Mouse (Mus musculus): Measurements from ENCODE around the gene Pak6. TPM values are rescaled to one million over a fixed set of nuclear protein-coding genes. Genes with fewer than 3 reads are reported as not detected.

Pak6 gene
- polyA plus RNA-seq, 1 experiment from 2014 or later: 1.5 TPM

DNA sequence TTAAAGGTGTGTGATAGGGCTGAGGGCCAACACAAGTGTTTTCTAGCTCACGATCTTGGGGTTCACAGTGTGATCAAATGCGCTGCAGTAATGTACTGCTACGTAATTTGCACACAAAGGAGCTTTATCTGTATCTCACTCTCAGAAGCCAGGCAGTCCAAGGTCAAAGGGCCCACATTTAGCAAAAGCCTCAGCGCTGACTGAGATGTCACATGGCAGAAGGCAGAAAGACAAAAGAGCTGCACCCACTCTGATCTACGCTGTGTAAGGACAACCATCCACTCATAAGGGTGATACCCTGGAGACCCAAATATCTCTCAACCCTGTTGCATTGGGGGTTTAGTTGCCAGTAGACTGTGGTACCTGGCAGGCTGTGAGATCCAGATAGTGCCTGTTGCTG, 4.1 kb downstream of the Pak6 start:
- H3K4me1 ChIP-seq: peaks cover 15% of the 10 kb centered on the region
- H3K4me3 ChIP-seq: no peak overlapping the region
- H3K27me3 ChIP-seq: peaks cover 40% of the 10 kb centered on the region
- no peaks in the 10 kb centered on the region for H3K36me3 ChIP-seq
- no peak overlapping the region for H3K27ac ChIP-seq
- ATAC-seq (ENCODE audit: insufficient number of reproducible peaks, insufficient read depth, low FRiP score, low TSS enrichment): no peak
- H3K9ac ChIP-seq: no peak overlapping the region
- WGBS: 67% methylated on average over 5 of the region's 5 CpGs
- no peaks in the 10 kb centered on the region for H3K9me3 ChIP-seq
- H3K4me2 ChIP-seq (replicated peaks): no peak overlapping the region

DNA sequence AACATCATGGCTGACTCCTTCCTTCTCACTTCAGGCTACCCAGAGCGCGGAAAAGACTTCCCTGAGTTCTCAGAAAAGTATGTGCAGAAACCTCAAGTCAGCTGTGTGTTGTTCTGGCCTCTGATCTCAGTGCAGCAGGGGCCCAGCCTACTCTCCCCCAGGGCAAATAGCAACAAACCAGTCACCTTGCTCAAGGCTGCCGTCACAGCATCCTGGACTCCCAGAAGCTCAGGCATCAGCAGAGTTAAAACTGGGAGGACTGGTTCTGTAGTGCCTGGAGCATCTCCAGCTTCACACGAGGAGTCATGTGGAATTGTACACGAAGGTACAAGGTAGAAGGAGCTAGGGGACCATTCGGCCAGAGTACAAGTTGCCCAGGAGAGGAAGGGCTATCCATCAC, 6.1 kb downstream of the Pak6 start:
- Histone ChIP-seq H3K9me3 (no peaks in the 10 kb centered on the region), H3K4me3 (no peak overlapping the region), H3K4me1 (no peaks in the 10 kb centered on the region), H3K27me3 (peaks cover 44% of the 10 kb centered on the region), H3K36me3 (no peaks in the 10 kb centered on the region), H3K9ac (no peak overlapping the region), H3K27ac (no peak overlapping the region), H3K4me2 (replicated peaks) (no peak overlapping the region)
- 40% methylated on average over 6 of the region's 6 CpGs for WGBS
- no peak for ATAC-seq (ENCODE audit: insufficient number of reproducible peaks, insufficient read depth, low FRiP score, low TSS enrichment)

DNA sequence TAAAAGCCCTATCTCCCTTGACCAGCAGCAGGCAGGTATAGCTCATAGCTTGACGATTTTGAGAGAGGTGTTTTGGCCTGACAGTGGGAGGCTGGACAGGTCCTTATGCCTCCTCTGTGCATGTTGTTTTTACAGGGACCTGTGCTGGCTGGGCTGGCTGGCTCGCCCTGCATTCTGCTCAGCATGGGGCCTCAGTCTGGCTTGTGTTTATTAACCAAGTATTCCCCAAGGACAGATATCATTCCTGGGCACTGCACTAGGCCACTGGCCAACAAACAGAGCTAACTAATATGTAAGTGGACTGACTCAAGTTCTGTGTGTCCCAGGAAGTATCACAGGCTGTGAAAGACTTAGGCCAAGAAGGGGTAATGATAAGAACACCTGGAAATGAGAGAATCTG, 6.7 kb downstream of the Pak6 start:
- no peak overlapping the region for H3K4me2 ChIP-seq (replicated peaks)
- H3K9ac ChIP-seq: no peak overlapping the region
- peaks cover 47% of the 10 kb centered on the region for H3K27me3 ChIP-seq
- H3K4me3 ChIP-seq: no peak overlapping the region
- ATAC-seq (ENCODE audit: insufficient number of reproducible peaks, insufficient read depth, low FRiP score, low TSS enrichment): no peak
- no peak overlapping the region for H3K27ac ChIP-seq
- 36% methylated on average over 2 of the region's 2 CpGs for WGBS
- H3K9me3 ChIP-seq: no peaks in the 10 kb centered on the region
- H3K4me1 ChIP-seq: no peaks in the 10 kb centered on the region
- H3K36me3 ChIP-seq: no peaks in the 10 kb centered on the region

DNA sequence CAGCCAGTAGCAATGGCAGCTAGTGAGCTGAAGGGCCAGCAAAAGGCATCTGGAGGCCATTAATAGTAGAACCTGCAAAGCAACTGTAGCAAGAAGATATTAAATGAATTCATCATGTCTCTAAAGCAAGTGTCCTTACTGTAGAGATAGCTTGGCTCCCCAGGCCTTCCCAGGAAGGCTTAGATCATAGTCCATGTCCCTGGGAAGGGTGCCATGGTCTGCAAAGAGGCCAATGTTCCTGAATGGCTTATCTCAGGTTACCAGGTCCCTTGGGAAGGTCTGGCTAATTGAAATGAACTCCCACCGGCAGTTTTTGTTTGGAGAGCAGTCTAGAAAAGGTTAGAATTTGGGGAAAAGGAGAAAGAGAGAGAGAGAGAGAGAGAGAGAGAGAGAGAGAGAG, 8.6 kb downstream of the Pak6 start:
- H3K4me2 ChIP-seq (replicated peaks): no peak overlapping the region
- H3K27ac ChIP-seq: no peak overlapping the region
- no peak for ATAC-seq (ENCODE audit: insufficient number of reproducible peaks, insufficient read depth, low FRiP score, low TSS enrichment)
- H3K4me1 ChIP-seq: peaks cover 2% of the 10 kb centered on the region; the same call in 1 of the 2 replicates
- no peak overlapping the region for H3K4me3 ChIP-seq
- no peaks in the 10 kb centered on the region for H3K36me3 ChIP-seq
- 37% methylated on average over 1 of the region's 1 CpGs for WGBS
- no peak overlapping the region for H3K9ac ChIP-seq
- H3K9me3 ChIP-seq: no peaks in the 10 kb centered on the region
- peaks cover 60% of the 10 kb centered on the region for H3K27me3 ChIP-seq

DNA sequence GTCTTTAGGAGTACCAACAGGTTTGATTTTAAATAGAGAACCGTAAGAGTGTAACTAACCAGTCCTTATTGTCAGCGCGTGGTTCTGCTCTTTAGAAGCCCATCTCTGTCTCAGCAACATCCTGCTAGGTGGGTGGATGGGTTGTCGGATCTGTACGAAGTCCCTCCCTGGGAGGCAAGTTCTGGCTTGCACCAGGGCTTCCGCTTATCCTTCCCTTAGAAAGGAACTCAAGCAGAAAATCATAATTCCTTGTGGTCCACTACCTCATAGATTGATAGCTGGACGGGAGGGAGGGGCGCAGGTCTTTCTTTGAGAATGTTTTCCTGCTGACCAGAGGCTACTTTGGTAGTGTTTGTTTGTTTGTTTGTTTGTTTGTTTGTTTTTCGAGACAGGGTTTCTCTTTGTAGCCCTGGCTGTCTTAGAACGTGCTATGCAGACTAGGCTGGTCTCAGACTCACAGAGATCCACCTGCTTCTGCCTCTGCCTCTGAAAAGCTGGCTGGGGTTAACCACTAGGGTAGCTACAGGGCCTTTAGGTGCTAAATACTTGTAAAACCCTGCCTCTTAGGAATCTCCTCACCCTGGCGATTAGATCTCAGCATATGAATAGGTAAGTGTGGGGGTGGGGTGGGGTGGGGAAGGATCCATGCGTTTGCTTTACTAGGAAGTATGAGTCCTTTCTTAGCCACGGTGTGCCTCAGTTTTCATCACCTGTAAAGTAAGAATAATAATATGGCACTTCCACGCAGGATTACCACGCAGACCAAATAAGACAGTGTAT, 10.8 kb downstream of the Pak6 start:
- 25% methylated on average over 15 of the region's 15 CpGs for WGBS
- Histone ChIP-seq H3K4me2 (replicated peaks) (no peak overlapping the region), H3K36me3 (no peaks in the 10 kb centered on the region), H3K27ac (no peak overlapping the region), H3K9ac (no peak overlapping the region), H3K9me3 (no peaks in the 10 kb centered on the region), H3K27me3 (peaks cover 79% of the 10 kb centered on the region), H3K4me3 (no peak overlapping the region), H3K4me1 (peaks cover 12% of the 10 kb centered on the region)
- ATAC-seq (ENCODE audit: insufficient number of reproducible peaks, insufficient read depth, low FRiP score, low TSS enrichment): no peak

DNA sequence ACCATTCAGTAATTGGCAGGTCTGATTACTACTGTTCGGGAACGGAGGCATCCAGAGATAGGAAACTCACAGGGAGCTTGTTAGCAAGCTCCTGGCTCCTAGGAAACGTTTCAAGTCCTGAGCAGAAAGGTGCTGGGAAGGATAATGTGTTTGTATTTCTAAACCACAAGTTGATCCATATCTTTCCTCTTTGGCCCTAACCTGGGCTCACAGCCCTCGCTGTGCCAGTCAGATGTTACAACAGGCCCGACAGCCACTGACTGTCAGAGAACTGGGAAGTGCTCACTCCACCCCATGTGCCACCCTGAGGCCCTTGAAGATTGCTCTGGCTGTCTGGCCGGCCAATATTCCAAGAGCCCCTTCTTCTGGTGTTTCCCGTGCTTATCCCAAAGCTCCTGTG, 11.4 kb downstream of the Pak6 start:
- H3K27me3 ChIP-seq: peaks cover 86% of the 10 kb centered on the region
- H3K4me3 ChIP-seq: no peak overlapping the region
- no peak overlapping the region for H3K4me2 ChIP-seq (replicated peaks)
- no peak for ATAC-seq (ENCODE audit: insufficient number of reproducible peaks, insufficient read depth, low FRiP score, low TSS enrichment)
- H3K36me3 ChIP-seq: no peaks in the 10 kb centered on the region
- 17% methylated on average over 7 of the region's 7 CpGs for WGBS
- no peak overlapping the region for H3K9ac ChIP-seq
- no peak overlapping the region for H3K27ac ChIP-seq
- H3K9me3 ChIP-seq: no peaks in the 10 kb centered on the region
- H3K4me1 ChIP-seq: peaks cover 12% of the 10 kb centered on the region

DNA sequence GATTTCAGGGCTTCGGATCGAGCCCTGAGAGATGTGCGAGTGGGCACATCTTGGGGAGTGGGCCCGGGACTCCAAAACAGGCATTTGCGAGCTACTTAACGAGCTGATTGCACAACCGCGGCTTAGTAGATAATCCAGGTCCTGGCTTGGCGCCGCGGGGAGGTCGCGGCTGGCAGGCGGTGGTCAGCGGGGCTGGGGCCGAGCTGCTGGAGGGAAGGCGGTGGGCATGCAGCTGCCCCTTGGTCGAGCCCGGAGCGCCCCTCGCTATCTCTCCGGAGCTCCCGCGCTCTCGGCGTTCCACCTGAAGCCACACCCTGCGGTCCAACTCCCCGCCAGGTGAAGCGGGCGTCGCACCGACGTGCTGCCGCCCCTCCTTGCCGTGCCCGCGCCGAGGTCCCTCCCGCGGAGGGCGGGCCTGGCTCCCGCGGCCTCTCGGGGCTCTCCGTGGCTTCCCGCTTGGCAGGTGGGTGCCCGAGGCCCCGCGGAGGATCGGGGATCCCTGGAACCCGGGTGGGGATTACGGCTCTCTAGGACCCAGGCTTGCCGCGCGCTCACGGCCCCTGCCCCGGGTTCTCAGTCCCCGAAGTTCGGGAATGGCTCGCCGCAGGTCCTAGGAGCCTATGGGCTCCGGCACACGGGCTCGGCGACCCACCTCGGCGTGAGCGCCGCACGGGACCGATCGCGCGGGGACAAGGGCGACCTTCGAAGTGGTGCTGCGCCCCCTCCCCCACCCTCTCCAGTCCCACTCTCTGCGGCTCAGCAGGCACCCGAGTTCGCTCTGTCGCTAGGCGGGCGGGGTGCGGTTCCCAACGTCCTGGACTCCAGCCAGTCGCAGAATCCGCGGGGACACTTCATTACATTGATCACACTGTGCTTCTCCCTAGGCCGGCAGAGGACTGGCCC, 14.0 kb downstream of the Pak6 start:
- 0 out of 2 replicates have a peak, but pooled peaks have one; percentile 13 for ATAC-seq (ENCODE audit: insufficient number of reproducible peaks, insufficient read depth, low FRiP score, low TSS enrichment)
- H3K4me1 ChIP-seq: peaks cover 12% of the 10 kb centered on the region
- H3K4me2 ChIP-seq (replicated peaks): peak overlapping the region; percentile 94
- H3K9me3 ChIP-seq: no peaks in the 10 kb centered on the region
- H3K4me3 ChIP-seq: peak overlapping the region; percentile 49
- peaks cover 76% of the 10 kb centered on the region for H3K27me3 ChIP-seq
- no peaks in the 10 kb centered on the region for H3K36me3 ChIP-seq
- H3K9ac ChIP-seq: peak overlapping the region; percentile 48
- under 1% methylated on average over 89 of the region's 89 CpGs for WGBS
- no peak overlapping the region for H3K27ac ChIP-seq

DNA sequence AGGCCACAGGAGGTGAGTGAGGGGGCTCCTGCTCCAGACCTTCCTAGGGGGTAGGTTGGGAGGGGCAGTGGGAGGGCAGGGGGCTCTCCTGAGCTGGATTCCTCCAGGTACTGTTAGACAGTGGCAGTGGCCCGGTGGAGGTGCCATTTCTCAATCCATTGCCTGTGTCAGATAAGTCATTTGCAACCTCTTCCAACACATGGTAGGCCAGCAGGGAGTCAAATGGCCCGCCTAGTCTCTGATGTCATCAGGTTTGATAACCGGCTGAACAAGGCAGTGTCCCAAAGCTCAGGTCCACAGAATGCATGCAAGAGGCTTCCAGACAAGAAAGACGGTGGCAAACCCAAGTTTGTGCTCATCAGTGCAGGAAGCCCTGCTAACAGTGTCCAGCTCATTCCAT, 14.7 kb downstream of the Pak6 start:
- Histone ChIP-seq H3K27me3 (peaks cover 70% of the 10 kb centered on the region), H3K4me2 (replicated peaks) (peak overlapping the region; percentile 94), H3K9me3 (no peaks in the 10 kb centered on the region), H3K27ac (no peak overlapping the region), H3K4me3 (peak overlapping the region; percentile 49), H3K4me1 (peaks cover 12% of the 10 kb centered on the region), H3K36me3 (no peaks in the 10 kb centered on the region), H3K9ac (peak overlapping the region; percentile 48; the same call in 1 of the 2 replicates)
- ATAC-seq (ENCODE audit: insufficient number of reproducible peaks, insufficient read depth, low FRiP score, low TSS enrichment): no peak
- WGBS: 14% methylated on average over 4 of the region's 4 CpGs

DNA sequence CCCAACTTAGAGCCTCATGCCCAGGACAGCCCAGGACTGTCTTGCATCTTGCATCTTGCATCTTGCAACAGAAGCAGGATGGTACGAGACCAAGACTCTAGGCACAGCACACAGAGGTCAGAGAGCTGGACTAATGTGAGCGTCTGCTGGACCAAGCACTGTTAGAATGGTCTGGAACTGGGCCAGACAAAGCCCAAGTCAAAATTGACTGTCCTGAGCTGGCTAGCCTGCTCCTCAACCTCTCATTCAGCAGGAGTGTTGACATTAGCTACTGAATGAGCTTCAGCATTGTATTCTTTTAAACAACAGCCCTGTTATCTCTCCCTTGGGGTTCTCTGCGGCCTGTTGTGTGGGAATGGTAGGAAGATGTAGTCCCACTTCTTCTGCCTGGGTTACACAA, 16.5 kb downstream of the Pak6 start:
- no peak overlapping the region for H3K4me2 ChIP-seq (replicated peaks)
- no peaks in the 10 kb centered on the region for H3K36me3 ChIP-seq
- H3K9me3 ChIP-seq: no peaks in the 10 kb centered on the region
- WGBS: 80% methylated on average over 3 of the region's 3 CpGs
- H3K9ac ChIP-seq: no peak overlapping the region
- no peak overlapping the region for H3K27ac ChIP-seq
- ATAC-seq (ENCODE audit: insufficient number of reproducible peaks, insufficient read depth, low FRiP score, low TSS enrichment): no peak
- H3K4me1 ChIP-seq: peaks cover 12% of the 10 kb centered on the region
- H3K27me3 ChIP-seq: peaks cover 55% of the 10 kb centered on the region
- H3K4me3 ChIP-seq: no peak overlapping the region

DNA sequence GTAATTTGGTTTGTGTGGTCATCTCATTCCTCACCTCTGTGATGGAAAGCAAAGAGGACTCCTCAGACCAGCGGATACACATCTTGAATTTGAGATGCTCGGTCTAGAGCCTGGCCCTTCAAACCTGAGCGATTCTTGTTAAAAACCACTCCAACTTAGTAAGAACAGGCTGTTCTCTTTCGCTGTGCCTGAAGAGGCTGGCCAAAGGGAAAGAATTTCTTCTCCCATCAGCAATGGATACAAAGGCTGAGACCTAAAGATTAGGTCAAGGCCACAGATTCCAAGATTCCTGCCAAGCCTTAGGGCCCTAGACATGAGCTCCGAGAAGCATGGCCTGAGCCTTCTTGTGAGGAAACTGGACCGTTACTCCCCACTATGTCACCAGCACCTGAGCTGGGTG, 17.8 kb downstream of the Pak6 start:
- H3K4me2 ChIP-seq (replicated peaks): no peak overlapping the region
- 92% methylated on average over 6 of the region's 6 CpGs for WGBS
- H3K4me1 ChIP-seq: peaks cover 12% of the 10 kb centered on the region
- H3K27ac ChIP-seq: no peak overlapping the region
- H3K9me3 ChIP-seq: no peaks in the 10 kb centered on the region
- peaks cover 42% of the 10 kb centered on the region for H3K27me3 ChIP-seq
- H3K9ac ChIP-seq: no peak overlapping the region
- no peaks in the 10 kb centered on the region for H3K36me3 ChIP-seq
- no peak for ATAC-seq (ENCODE audit: insufficient number of reproducible peaks, insufficient read depth, low FRiP score, low TSS enrichment)
- H3K4me3 ChIP-seq: no peak overlapping the region

DNA sequence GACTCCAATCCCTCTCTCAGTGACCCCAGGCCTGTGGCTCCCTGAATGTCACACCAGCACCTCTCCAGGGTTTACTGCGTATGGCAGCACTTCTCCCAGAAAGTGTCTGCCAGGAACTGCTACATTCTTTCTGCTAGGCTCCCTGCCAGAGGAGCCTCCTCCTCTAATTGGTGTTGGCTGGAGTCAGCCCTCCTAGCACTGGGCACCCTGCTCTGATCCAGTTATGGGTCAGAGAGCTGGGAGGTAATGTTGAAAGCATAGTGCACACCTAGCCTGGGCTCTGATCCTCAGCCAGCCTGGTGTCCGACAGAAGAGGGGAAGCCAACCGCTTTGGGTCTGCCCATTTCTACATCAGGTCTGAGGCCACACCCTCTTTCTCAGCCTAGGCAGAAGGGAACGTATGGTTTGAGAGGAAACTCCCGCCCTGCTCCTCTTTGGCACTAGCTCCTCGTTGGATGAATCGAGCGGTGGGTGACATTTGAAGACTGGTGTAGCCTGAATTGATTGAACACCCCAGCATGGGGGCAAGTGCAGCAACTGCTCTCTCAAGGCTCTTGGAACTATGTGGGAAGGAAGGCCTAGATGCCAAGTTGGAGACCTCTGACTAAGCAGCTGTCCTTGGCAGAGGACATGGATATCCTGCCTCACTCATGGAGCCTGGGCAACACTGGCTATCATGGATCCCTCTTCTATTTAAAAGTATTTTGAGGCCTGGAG, 19.6 kb downstream of the Pak6 start:
- Histone ChIP-seq H3K4me3 (no peak overlapping the region), H3K9me3 (no peaks in the 10 kb centered on the region), H3K36me3 (no peaks in the 10 kb centered on the region), H3K27ac (no peak overlapping the region), H3K4me2 (replicated peaks) (no peak overlapping the region), H3K4me1 (peaks cover under 1% of the 10 kb centered on the region), H3K9ac (no peak overlapping the region), H3K27me3 (peaks cover 25% of the 10 kb centered on the region)
- 59% methylated on average over 8 of the region's 8 CpGs for WGBS
- ATAC-seq (ENCODE audit: insufficient number of reproducible peaks, insufficient read depth, low FRiP score, low TSS enrichment): no peak
